Mouse (Mus musculus) heart, embryonic 16.5 days (tissue): ENCODE measurements around the gene Btg2. TPM values are rescaled to one million over a fixed set of nuclear protein-coding genes. Genes with fewer than 3 reads are reported as not detected.

Source experiments
- ATAC-seq: fragments of 200-750 bp; cut with Nextera tagmentation; replicated peaks from 2 replicates; pipeline ENCODE4 v1.8.0; 2017; ENCODE audit warnings: moderate number of reproducible peaks; ENCODE audit not compliant: insufficient read depth, low FRiP score; ENCODE audit errors: extremely low read depth
- H3K27ac ChIP-seq: fragments of 300-500 bp; sonication (generic); 2 replicates; pipeline ENCODE4 v1.5.1; 2014; ENCODE audit warnings: mild to moderate bottlenecking, low read length, control low read depth, moderate library complexity
- H3K27me3 ChIP-seq: fragments of 300-500 bp; sonication (generic); 2 replicates; pipeline ENCODE4 v1.6.1; 2014; ENCODE audit warnings: low read length, mixed read lengths; ENCODE audit not compliant: control insufficient read depth, insufficient read depth
- H3K36me3 ChIP-seq: fragments of 300-500 bp; sonication (generic); 2 replicates; pipeline ENCODE4 v1.6.1; 2014; ENCODE audit not compliant: control insufficient read depth, insufficient read depth
- H3K4me1 ChIP-seq: fragments of 300-500 bp; sonication (generic); 2 replicates; pipeline ENCODE4 v1.6.1; 2014; ENCODE audit warnings: low read length, mixed read lengths; ENCODE audit not compliant: control insufficient read depth, insufficient read depth
- H3K4me2 ChIP-seq: fragments of 300-500 bp; sonication (generic); 2 replicates; pipeline ENCODE4 v1.6.1; 2014; ENCODE audit warnings: low read depth, mild to moderate bottlenecking, control low read depth, low read length
- H3K4me3 ChIP-seq: fragments of 300-500 bp; sonication (generic); 2 replicates; pipeline ENCODE4 v1.5.1; 2014; ENCODE audit warnings: mild to moderate bottlenecking, control low read depth, low read length
- H3K9ac ChIP-seq: fragments of 300-500 bp; sonication (generic); 2 replicates; pipeline ENCODE4 v1.6.1; 2014; ENCODE audit warnings: low read length, control low read depth
- H3K9me3 ChIP-seq: fragments of 300-500 bp; sonication (generic); replicated peaks from 2 replicates; pipeline ENCODE4 v1.6.1; 2016; ENCODE audit warnings: low read length; ENCODE audit not compliant: control insufficient read depth
- WGBS: fragments of 180-500 bp; shearing (Covaris S2); extraction: QIAGEN DNeasy Blood & Tissue Kit; methylation state at CpG from one replicate; pipeline ENCODE4 v1.1.7; 2014; 5-methylcytosine and 5-hydroxymethylcytosine counted together
- polyA plus RNA-seq: library from polyadenylated mRNA; unstranded; fragments of >200 nt; fragmentation: Nextera tagmentation; extraction: Ambion mirVana; gene quantifications from 2 replicates; pipeline ENCODE4 v1.2.1, GENCODE M21; 2015

The Btg2 gene
- polyA plus RNA-seq, 1 experiment from 2014 or later = 50.9 TPM

GRCm38 (mm10) chr1:134095033-134095612 is 16.2 kb upstream of the Btg2 start:
- WGBS = 64% methylated on average over 7 of the region's 7 CpGs
- no peak overlapping the region for H3K4me2 ChIP-seq
- peak overlapping the region; percentile 13; the same call in 1 of the 2 replicates for H3K9ac ChIP-seq
- H3K36me3 ChIP-seq = no peaks in the 10 kb centered on the region
- no peaks in the 10 kb centered on the region for H3K27me3 ChIP-seq
- H3K27ac ChIP-seq = no peak overlapping the region
- peaks cover 63% of the 10 kb centered on the region for H3K4me1 ChIP-seq
- no peak overlapping the region for H3K4me3 ChIP-seq
- no peak for ATAC-seq
- no peaks in the 10 kb centered on the region for H3K9me3 ChIP-seq

GRCm38 (mm10) chr1:134093771-134094526 is 15.0 kb upstream of the Btg2 start:
- H3K4me3 ChIP-seq = no peak overlapping the region
- peak overlapping the region; percentile 80 for H3K4me2 ChIP-seq
- H3K36me3 ChIP-seq = no peaks in the 10 kb centered on the region
- H3K9ac ChIP-seq = peak overlapping the region; percentile 16; the same call in 1 of the 2 replicates
- H3K4me1 ChIP-seq = peaks cover 56% of the 10 kb centered on the region
- whole genome bisulfite sequencing = 58% methylated on average over 13 of the region's 13 CpGs
- no peaks in the 10 kb centered on the region for H3K9me3 ChIP-seq
- peak overlapping the region; percentile 96 for H3K27ac ChIP-seq
- ATAC-seq = no peak
- H3K27me3 ChIP-seq = no peaks in the 10 kb centered on the region

GRCm38 (mm10) chr1:134092852-134093770 is 14.2 kb upstream of the Btg2 start:
- peak; percentile 93 for ATAC-seq
- Histone ChIP-seq H3K36me3 (no peaks in the 10 kb centered on the region), H3K27ac (peak overlapping the region; percentile 96), H3K9ac (peak overlapping the region; percentile 79), H3K4me3 (peak overlapping the region; percentile 54), H3K27me3 (no peaks in the 10 kb centered on the region), H3K9me3 (no peaks in the 10 kb centered on the region), H3K4me1 (peaks cover 48% of the 10 kb centered on the region), H3K4me2 (peak overlapping the region; percentile 80)
- WGBS = 2% methylated on average over 43 of the region's 43 CpGs

- peak overlapping the region; percentile 96 for H3K27ac ChIP-seq
- H3K36me3 ChIP-seq = no peaks in the 10 kb centered on the region
- peak overlapping the region; percentile 80 for H3K4me2 ChIP-seq
- WGBS = 18% methylated on average over 6 of the region's 6 CpGs
- no peaks in the 10 kb centered on the region for H3K9me3 ChIP-seq
- no peaks in the 10 kb centered on the region for H3K27me3 ChIP-seq
- peak overlapping the region; percentile 79 for H3K9ac ChIP-seq
- peak overlapping the region; percentile 54; the same call in 1 of the 2 replicates for H3K4me3 ChIP-seq
- H3K4me1 ChIP-seq = peaks cover 43% of the 10 kb centered on the region
- ATAC-seq = no peak
These were observed 13.4 kb upstream of the Btg2 start for GRCm38 (mm10) chr1:134092368-134092767.

- Histone ChIP-seq H3K9me3 (no peaks in the 10 kb centered on the region), H3K27me3 (no peaks in the 10 kb centered on the region), H3K9ac (peak overlapping the region; percentile 20; the same call in 1 of the 2 replicates), H3K4me2 (no peak overlapping the region), H3K4me1 (peaks cover 43% of the 10 kb centered on the region), H3K4me3 (no peak overlapping the region), H3K36me3 (no peaks in the 10 kb centered on the region), H3K27ac (peak overlapping the region; percentile 96)
- WGBS = 90% methylated on average over 3 of the region's 3 CpGs
- no peak for ATAC-seq
These were observed 12.9 kb upstream of the Btg2 start for GRCm38 (mm10) chr1:134091851-134092250.

- Histone ChIP-seq H3K9ac (no peak overlapping the region), H3K4me2 (no peak overlapping the region), H3K4me3 (no peak overlapping the region), H3K4me1 (peaks cover 39% of the 10 kb centered on the region), H3K36me3 (no peaks in the 10 kb centered on the region), H3K27ac (no peak overlapping the region), H3K9me3 (no peaks in the 10 kb centered on the region), H3K27me3 (no peaks in the 10 kb centered on the region)
- WGBS = 86% methylated on average over 7 of the region's 7 CpGs
- ATAC-seq = no peak
These were observed 10.2 kb upstream of the Btg2 start for GRCm38 (mm10) chr1:134089074-134089473.

- Histone ChIP-seq H3K27me3 (no peaks in the 10 kb centered on the region), H3K27ac (peak overlapping the region; percentile 74), H3K4me3 (no peak overlapping the region), H3K36me3 (no peaks in the 10 kb centered on the region), H3K4me1 (peaks cover 41% of the 10 kb centered on the region), H3K4me2 (peak overlapping the region; percentile 39), H3K9me3 (no peaks in the 10 kb centered on the region), H3K9ac (peak overlapping the region; percentile 43)
- WGBS = 12% methylated on average over 16 of the region's 16 CpGs
- peak; percentile 30 for ATAC-seq
These were observed 8.0 kb upstream of the Btg2 start for GRCm38 (mm10) chr1:134086811-134087398.

- Histone ChIP-seq H3K9me3 (no peaks in the 10 kb centered on the region), H3K4me3 (no peak overlapping the region), H3K27me3 (no peaks in the 10 kb centered on the region), H3K9ac (no peak overlapping the region; the same call in 1 of the 2 replicates), H3K4me1 (peaks cover 41% of the 10 kb centered on the region), H3K27ac (no peak overlapping the region), H3K4me2 (no peak overlapping the region), H3K36me3 (no peaks in the 10 kb centered on the region)
- 43% methylated on average over 3 of the region's 3 CpGs for WGBS
- ATAC-seq = no peak
These were observed 7.1 kb upstream of the Btg2 start for GRCm38 (mm10) chr1:134086017-134086416.
